Mouse (Mus musculus) hindbrain, embryonic 14.5 days (tissue): ENCODE data around the gene Shisa4. TPM values are rescaled to one million over a fixed set of nuclear protein-coding genes. Genes with fewer than 3 reads are reported as not detected.
"Not testable (repeated sequence)": the region's sequence is repeated elsewhere in the genome, so short reads cannot be mapped to it uniquely, and the experiment has no call there.

Experiments used
- ATAC-seq: fragments of 200-750 bp; cut with Nextera tagmentation; 2 replicates; pipeline ENCODE4 v1.8.0; 2017; ENCODE audit warnings: moderate number of reproducible peaks, mild to moderate bottlenecking, moderate TSS enrichment, moderate library complexity; ENCODE audit not compliant: low FRiP score
- DNase-seq: peaks from one replicate; pipeline ENCODE4 v3.0.0-alpha.2; 2015; ENCODE audit warnings: low spot score
- H3K27ac ChIP-seq: fragments of 300-500 bp; sonication (generic); 2 replicates; pipeline ENCODE4 v1.5.1; 2014; ENCODE audit warnings: mild to moderate bottlenecking, moderate library complexity
- H3K27me3 ChIP-seq: fragments of 300-500 bp; sonication (generic); 2 replicates; pipeline ENCODE4 v1.6.1; 2014; ENCODE audit warnings: mild to moderate bottlenecking, low read length, mixed read lengths; ENCODE audit not compliant: control insufficient read depth, insufficient read depth
- H3K36me3 ChIP-seq: fragments of 300-500 bp; sonication (generic); replicated peaks from 2 replicates; pipeline ENCODE4 v1.6.1; 2014; ENCODE audit not compliant: control insufficient read depth, insufficient read depth
- H3K4me1 ChIP-seq: fragments of 300-500 bp; sonication (generic); replicated peaks from 2 replicates; pipeline ENCODE4 v1.6.1; 2014; ENCODE audit warnings: antibody characterized with exemption, low read length, mixed read lengths; ENCODE audit not compliant: control insufficient read depth, insufficient read depth
- H3K4me2 ChIP-seq: fragments of 300-500 bp; sonication (generic); replicated peaks from 2 replicates; pipeline ENCODE4 v1.6.1; 2014; ENCODE audit warnings: mild to moderate bottlenecking, moderate library complexity
- H3K4me3 ChIP-seq: fragments of 300-500 bp; sonication (generic); replicated peaks from 2 replicates; pipeline ENCODE4 v1.5.1; 2014; ENCODE audit warnings: mild to moderate bottlenecking, low read length
- H3K9ac ChIP-seq: fragments of 300-500 bp; sonication (generic); 2 replicates; pipeline ENCODE4 v1.6.1; 2014
- H3K9me3 ChIP-seq: fragments of 300-500 bp; sonication (generic); 2 replicates; pipeline ENCODE4 v1.6.1; 2016; ENCODE audit warnings: low read length; ENCODE audit not compliant: control insufficient read depth
- WGBS: fragments of 180-500 bp; shearing (Covaris S2); extraction: QIAGEN DNeasy Blood & Tissue Kit; methylation state at CpG from one replicate; pipeline ENCODE4 v1.1.7; 2014; 5-methylcytosine and 5-hydroxymethylcytosine counted together
- polyA plus RNA-seq: library from polyadenylated mRNA; unstranded; fragments of >200 nt; fragmentation: Nextera tagmentation; extraction: Ambion mirVana; gene quantifications from 2 replicates; pipeline ENCODE4 v1.2.1, GENCODE M21; 2014

Gene Shisa4
- polyA plus RNA-seq, 1 experiment from 2014 or later, result 79.8 TPM

GRCm38 (mm10) chr1:135385161-135385560 lies 10.1 kb upstream of the Shisa4 start:
- ATAC-seq, result no peak
- WGBS, result 95% methylated on average over 9 of the region's 9 CpGs
- no peak overlapping the region for H3K4me3 ChIP-seq
- H3K27me3 ChIP-seq, result no peaks in the 10 kb centered on the region
- no peak for DNase-seq
- no peaks in the 10 kb centered on the region for H3K4me1 ChIP-seq
- H3K27ac ChIP-seq, result no peak overlapping the region
- H3K36me3 ChIP-seq, result peaks cover 79% of the 10 kb centered on the region
- H3K4me2 ChIP-seq, result no peak overlapping the region
- no peak overlapping the region for H3K9ac ChIP-seq
- H3K9me3 ChIP-seq, result no peaks in the 10 kb centered on the region

- WGBS, result 94% methylated on average over 5 of the region's 5 CpGs
- Histone ChIP-seq H3K36me3 (peaks cover 69% of the 10 kb centered on the region), H3K4me3 (no peak overlapping the region), H3K4me2 (no peak overlapping the region), H3K27ac (no peak overlapping the region), H3K9ac (no peak overlapping the region), H3K9me3 (no peaks in the 10 kb centered on the region), H3K27me3 (no peaks in the 10 kb centered on the region), H3K4me1 (no peaks in the 10 kb centered on the region)
- ATAC-seq (no peak), DNase-seq (no peak)
These were observed 9.1 kb upstream of the Shisa4 start for GRCm38 (mm10) chr1:135384171-135384570.

- not testable (repeated sequence) for H3K4me2 ChIP-seq, ATAC-seq, H3K4me1 ChIP-seq, H3K9ac ChIP-seq, H3K4me3 ChIP-seq, H3K9me3 ChIP-seq, DNase-seq, H3K27me3 ChIP-seq, H3K27ac ChIP-seq
- 65% methylated on average over 6 of the region's 6 CpGs for WGBS
- H3K36me3 ChIP-seq, result peaks cover 43% of the 10 kb centered on the region
These were observed 6.5 kb upstream of the Shisa4 start for GRCm38 (mm10) chr1:135381560-135381959.

- DNase-seq, result no peak
- Histone ChIP-seq H3K4me1 (no peaks in the 10 kb centered on the region), H3K36me3 (peaks cover 30% of the 10 kb centered on the region), H3K27me3 (no peaks in the 10 kb centered on the region), H3K4me2 (no peak overlapping the region), H3K9ac (no peak overlapping the region), H3K27ac (peak overlapping the region; percentile 11; the same call in 1 of the 2 replicates), H3K4me3 (no peak overlapping the region), H3K9me3 (no peaks in the 10 kb centered on the region)
- 73% methylated on average over 15 of the region's 15 CpGs for whole genome bisulfite sequencing
- ATAC-seq, result no peak
These were observed 5.3 kb upstream of the Shisa4 start for GRCm38 (mm10) chr1:135380071-135380991.

GRCm38 (mm10) chr1:135379048-135379447 lies 4.0 kb upstream of the Shisa4 start:
- Histone ChIP-seq H3K4me3 (no peak overlapping the region), H3K9ac (no peak overlapping the region), H3K9me3 (no peaks in the 10 kb centered on the region), H3K27me3 (no peaks in the 10 kb centered on the region), H3K27ac (no peak overlapping the region), H3K36me3 (peaks cover 18% of the 10 kb centered on the region), H3K4me1 (0 out of 2 replicates have a peak, but pooled peaks cover 2% of the 10 kb centered on the region), H3K4me2 (no peak overlapping the region)
- 73% methylated on average over 2 of the region's 2 CpGs for whole genome bisulfite sequencing
- DNase-seq (no peak), ATAC-seq (no peak)

GRCm38 (mm10) chr1:135378576-135378975 lies 3.5 kb upstream of the Shisa4 start:
- ATAC-seq (no peak), DNase-seq (no peak)
- Histone ChIP-seq H3K9me3 (no peaks in the 10 kb centered on the region), H3K27me3 (no peaks in the 10 kb centered on the region), H3K9ac (no peak overlapping the region), H3K27ac (no peak overlapping the region), H3K4me1 (0 out of 2 replicates have a peak, but pooled peaks cover 5% of the 10 kb centered on the region), H3K36me3 (peaks cover 13% of the 10 kb centered on the region), H3K4me3 (no peak overlapping the region), H3K4me2 (no peak overlapping the region)
- WGBS, result 72% methylated on average over 9 of the region's 9 CpGs

- Histone ChIP-seq H3K27me3 (no peaks in the 10 kb centered on the region), H3K9ac (peak overlapping the region; percentile 85), H3K4me2 (peak overlapping the region; percentile 84), H3K9me3 (no peaks in the 10 kb centered on the region), H3K4me3 (peak overlapping the region; percentile 68), H3K27ac (peak overlapping the region; percentile 57), H3K4me1 (peaks cover 22% of the 10 kb centered on the region), H3K36me3 (no peaks in the 10 kb centered on the region)
- peak; percentile 36 for DNase-seq
- no peak for ATAC-seq
- 2% methylated on average over 19 of the region's 19 CpGs for WGBS
These were observed 716 bp downstream of the Shisa4 start for GRCm38 (mm10) chr1:135374175-135374867.

- peak overlapping the region; percentile 84 for H3K4me2 ChIP-seq
- no peaks in the 10 kb centered on the region for H3K36me3 ChIP-seq
- WGBS, result 62% methylated on average over 4 of the region's 4 CpGs
- ATAC-seq, result no peak
- H3K4me1 ChIP-seq, result peaks cover 27% of the 10 kb centered on the region
- peak overlapping the region; percentile 25; the same call in 1 of the 2 replicates for H3K9ac ChIP-seq
- DNase-seq, result no peak
- H3K27ac ChIP-seq, result no peak overlapping the region
- H3K4me3 ChIP-seq, result peak overlapping the region; percentile 15; the same call in 1 of the 2 replicates
- no peaks in the 10 kb centered on the region for H3K27me3 ChIP-seq
- no peaks in the 10 kb centered on the region for H3K9me3 ChIP-seq
These were observed 1.8 kb downstream of the Shisa4 start for GRCm38 (mm10) chr1:135373171-135373677.

GRCm38 (mm10) chr1:135369415-135369814 lies 5.6 kb downstream of the Shisa4 start:
- H3K27ac ChIP-seq, result no peak overlapping the region
- no peaks in the 10 kb centered on the region for H3K27me3 ChIP-seq
- H3K36me3 ChIP-seq, result no peaks in the 10 kb centered on the region
- H3K9ac ChIP-seq, result no peak overlapping the region
- ATAC-seq (no peak), DNase-seq (no peak)
- H3K4me2 ChIP-seq, result no peak overlapping the region
- 82% methylated on average over 5 of the region's 5 CpGs for WGBS
- no peak overlapping the region for H3K4me3 ChIP-seq
- no peaks in the 10 kb centered on the region for H3K9me3 ChIP-seq
- peaks cover 27% of the 10 kb centered on the region for H3K4me1 ChIP-seq
